Mouse (Mus musculus) heart, embryonic 11.5 days (tissue): ENCODE data around the gene Ncor2. TPM values are rescaled to one million over a fixed set of nuclear protein-coding genes. Genes with fewer than 3 reads are reported as not detected.

Source experiments
- ATAC-seq: fragments of 200-750 bp; cut with Nextera tagmentation; replicated peaks from 2 replicates; pipeline ENCODE4 v1.8.0; 2017; ENCODE audit warnings: moderate library complexity; ENCODE audit not compliant: insufficient number of reproducible peaks, low FRiP score, low TSS enrichment
- H3K27ac ChIP-seq: fragments of 300-500 bp; sonication (generic); 2 replicates; pipeline ENCODE4 v1.5.1; 2014; ENCODE audit warnings: mild to moderate bottlenecking, low read depth, low read length
- H3K27me3 ChIP-seq: fragments of 300-500 bp; sonication (generic); 2 replicates; pipeline ENCODE4 v1.6.1; 2014; ENCODE audit warnings: mild to moderate bottlenecking, low read length, mixed read lengths; ENCODE audit not compliant: control insufficient read depth, insufficient read depth
- H3K36me3 ChIP-seq: fragments of 300-500 bp; sonication (generic); 2 replicates; pipeline ENCODE4 v1.6.1; 2014; ENCODE audit warnings: mild to moderate bottlenecking, low read length, moderate library complexity, mixed read lengths; ENCODE audit not compliant: control insufficient read depth, insufficient read depth
- H3K4me1 ChIP-seq: fragments of 300-500 bp; sonication (generic); 2 replicates; pipeline ENCODE4 v1.6.1; 2014; ENCODE audit warnings: low read length; ENCODE audit not compliant: control insufficient read depth, insufficient read depth
- H3K4me2 ChIP-seq: fragments of 300-500 bp; sonication (generic); 2 replicates; pipeline ENCODE4 v1.6.1; 2014; ENCODE audit warnings: mild to moderate bottlenecking, moderate library complexity
- H3K4me3 ChIP-seq: fragments of 300-500 bp; sonication (generic); 2 replicates; pipeline ENCODE4 v1.5.1; 2014; ENCODE audit warnings: low read depth, low read length
- H3K9ac ChIP-seq: fragments of 300-500 bp; sonication (generic); 2 replicates; pipeline ENCODE4 v1.6.1; 2014; ENCODE audit warnings: mild to moderate bottlenecking, low read depth, low read length, moderate library complexity
- H3K9me3 ChIP-seq: fragments of 300-500 bp; sonication (generic); replicated peaks from 2 replicates; pipeline ENCODE4 v1.6.1; 2016; ENCODE audit warnings: low read length; ENCODE audit not compliant: control insufficient read depth
- WGBS: fragments of 180-500 bp; shearing (Covaris S2); extraction: QIAGEN DNeasy Blood & Tissue Kit; methylation state at CpG from one replicate; pipeline ENCODE4 v1.1.7; 2014; ENCODE audit not compliant: insufficient replicate concordance; 5-methylcytosine and 5-hydroxymethylcytosine counted together
- polyA plus RNA-seq: library from polyadenylated mRNA; unstranded; fragments of >200 nt; fragmentation: Nextera tagmentation; extraction: Ambion mirVana; gene quantifications from 2 replicates; pipeline ENCODE4 v1.2.1, GENCODE M21; 2014

The Ncor2 gene
- polyA plus RNA-seq, 1 experiment from 2014 or later: 18.8 TPM

GRCm38 (mm10) chr5:125158232-125158961, 20.6 kb downstream of the Ncor2 start:
- peak overlapping the region; percentile 47 for H3K4me2 ChIP-seq
- H3K9ac ChIP-seq: peak overlapping the region; percentile 28
- H3K4me1 ChIP-seq: peaks cover 79% of the 10 kb centered on the region
- no peaks in the 10 kb centered on the region for H3K27me3 ChIP-seq
- 12% methylated on average over 21 of the region's 21 CpGs for WGBS
- no peaks in the 10 kb centered on the region for H3K36me3 ChIP-seq
- ATAC-seq: peak; percentile 19; the same call in 1 of the 2 replicates
- H3K27ac ChIP-seq: peak overlapping the region; percentile 73
- H3K9me3 ChIP-seq: no peaks in the 10 kb centered on the region
- 0 out of 2 replicates have a peak overlapping the region, but pooled peaks have one; percentile 2 for H3K4me3 ChIP-seq

GRCm38 (mm10) chr5:125157375-125158033, 21.5 kb downstream of the Ncor2 start:
- H3K4me3 ChIP-seq: no peak overlapping the region
- WGBS: 43% methylated on average over 8 of the region's 8 CpGs
- H3K4me2 ChIP-seq: no peak overlapping the region; the same call in 1 of the 2 replicates
- H3K27ac ChIP-seq: peak overlapping the region; percentile 73
- peaks cover 81% of the 10 kb centered on the region for H3K4me1 ChIP-seq
- no peaks in the 10 kb centered on the region for H3K27me3 ChIP-seq
- peak overlapping the region; percentile 43; the same call in 1 of the 2 replicates for H3K9ac ChIP-seq
- H3K36me3 ChIP-seq: no peaks in the 10 kb centered on the region
- no peak for ATAC-seq
- H3K9me3 ChIP-seq: no peaks in the 10 kb centered on the region

- H3K4me3 ChIP-seq: no peak overlapping the region
- 76% methylated on average over 22 of the region's 22 CpGs for WGBS
- H3K9me3 ChIP-seq: no peaks in the 10 kb centered on the region
- H3K27ac ChIP-seq: peak overlapping the region; percentile 41
- H3K4me2 ChIP-seq: no peak overlapping the region
- no peaks in the 10 kb centered on the region for H3K36me3 ChIP-seq
- peaks cover 83% of the 10 kb centered on the region for H3K4me1 ChIP-seq
- peak overlapping the region; percentile 43; the same call in 1 of the 2 replicates for H3K9ac ChIP-seq
- 0 out of 2 replicates have a peak, but pooled peaks have one; percentile 11 for ATAC-seq
- H3K27me3 ChIP-seq: no peaks in the 10 kb centered on the region
Observed at GRCm38 (mm10) chr5:125156418-125157205, 22.4 kb downstream of the Ncor2 start.

- H3K27ac ChIP-seq: no peak overlapping the region
- H3K4me2 ChIP-seq: no peak overlapping the region
- H3K36me3 ChIP-seq: no peaks in the 10 kb centered on the region
- no peaks in the 10 kb centered on the region for H3K27me3 ChIP-seq
- H3K4me3 ChIP-seq: no peak overlapping the region
- peaks cover 90% of the 10 kb centered on the region for H3K4me1 ChIP-seq
- ATAC-seq: no peak
- 84% methylated on average over 4 of the region's 4 CpGs for WGBS
- H3K9me3 ChIP-seq: no peaks in the 10 kb centered on the region
- H3K9ac ChIP-seq: no peak overlapping the region
Observed at GRCm38 (mm10) chr5:125155451-125155850, 23.6 kb downstream of the Ncor2 start.

- Histone ChIP-seq H3K9ac (no peak overlapping the region), H3K4me2 (no peak overlapping the region), H3K4me1 (peaks cover 86% of the 10 kb centered on the region), H3K4me3 (no peak overlapping the region), H3K27ac (no peak overlapping the region), H3K9me3 (no peaks in the 10 kb centered on the region), H3K36me3 (no peaks in the 10 kb centered on the region), H3K27me3 (no peaks in the 10 kb centered on the region)
- WGBS: 77% methylated on average over 5 of the region's 5 CpGs
- no peak for ATAC-seq
Observed at GRCm38 (mm10) chr5:125154989-125155388, 24.0 kb downstream of the Ncor2 start.

GRCm38 (mm10) chr5:125154178-125154577, 24.8 kb downstream of the Ncor2 start:
- Histone ChIP-seq H3K36me3 (no peaks in the 10 kb centered on the region), H3K27ac (no peak overlapping the region), H3K4me1 (peaks cover 83% of the 10 kb centered on the region), H3K9ac (no peak overlapping the region), H3K27me3 (no peaks in the 10 kb centered on the region), H3K4me3 (no peak overlapping the region), H3K9me3 (no peaks in the 10 kb centered on the region), H3K4me2 (no peak overlapping the region)
- ATAC-seq: no peak
- 56% methylated on average over 5 of the region's 5 CpGs for WGBS

GRCm38 (mm10) chr5:125153201-125153816, 25.7 kb downstream of the Ncor2 start:
- Histone ChIP-seq H3K9me3 (no peaks in the 10 kb centered on the region), H3K27ac (no peak overlapping the region), H3K4me2 (no peak overlapping the region), H3K4me3 (no peak overlapping the region), H3K27me3 (no peaks in the 10 kb centered on the region), H3K4me1 (peaks cover 83% of the 10 kb centered on the region), H3K36me3 (no peaks in the 10 kb centered on the region), H3K9ac (no peak overlapping the region)
- ATAC-seq: no peak
- whole genome bisulfite sequencing: 77% methylated on average over 11 of the region's 11 CpGs
